Mouse (Mus musculus) CH12.LX (cell line): ENCODE data around the gene Bcl2l15.

Source experiments
- EP300 ChIP-seq: IDR thresholded peaks from 2 replicates; pipeline ENCODE4 v1.6.1; 2011; ENCODE audit warnings: low read length, improper control_type of control experiment
- POLR2A ChIP-seq: IDR thresholded peaks from 2 replicates; pipeline ENCODE4 v1.6.1; 2011; ENCODE audit warnings: low read depth, mild to moderate bottlenecking, improper control_type of control experiment, low read length
- RAD21 ChIP-seq: IDR thresholded peaks from 2 replicates; pipeline ENCODE4 v1.6.1; 2011; ENCODE audit warnings: low read depth, mild to moderate bottlenecking, low read length, improper control_type of control experiment, moderate library complexity
- SMC3 ChIP-seq: IDR thresholded peaks from 2 replicates; pipeline ENCODE4 v1.6.1; 2011; ENCODE audit warnings: low read depth, low read length, improper control_type of control experiment

GRCm38 (mm10) chr3:103867424-103867971 is 35.1 kb downstream of the Bcl2l15 start:
- TF ChIP-seq POLR2A, result no peak; the same call in 1 of the 2 replicates
- TF ChIP-seq EP300, result peak; percentile 92
- TF ChIP-seq SMC3, result no peak
- no peak for TF ChIP-seq RAD21
